In the genomic region with DNA sequence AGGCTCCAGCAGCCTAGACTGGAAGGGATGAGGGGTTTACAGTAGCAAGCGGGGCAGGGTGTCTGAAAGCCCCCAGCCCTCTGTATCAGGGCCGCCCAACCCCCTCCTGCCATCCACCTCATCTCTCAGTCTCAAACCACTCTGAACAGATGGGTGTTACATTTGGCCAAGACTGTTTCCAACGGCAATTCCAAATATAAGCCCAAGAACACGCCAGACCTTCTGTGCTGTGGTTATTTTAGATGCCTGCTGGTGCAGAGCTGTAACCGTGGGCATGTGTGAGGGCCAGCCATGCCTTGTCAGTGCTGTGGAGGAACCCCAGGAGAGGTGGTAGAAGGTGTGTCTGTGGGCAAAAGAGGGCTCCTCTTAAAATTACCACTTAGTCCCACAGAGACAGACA, we compare ENCODE assay signal across 11 mouse cellular contexts.
A peak's percentile ranks its signal among the peaks of the same experiment; 100 is the strongest.
DNase-seq lines count a peak whose midpoint lies in the region; ATAC-seq and TF ChIP-seq lines count a peak whose summit lies in the region.
"Had no signal": no experiment of that assay in that cellular context is flagged by ENCODE, and none has a peak within 500 bp of the region (broad histone marks: within the 10 kb centered on the region; RNA-seq: fewer than 3 reads in every experiment).

No protein-coding gene starts in this region.

- 85% methylated on average over 5 of the region's 5 CpGs for WGBS in limb, embryonic 12.5 days
- WGBS in limb, embryonic 10.5 days: 94% methylated on average over 5 of the region's 5 CpGs
- 84% methylated on average over 5 of the region's 5 CpGs for WGBS in forebrain, embryonic 13.5 days
- WGBS in stomach, postnatal 0 days: 83% methylated on average over 5 of the region's 5 CpGs

- ATAC-seq in limb, embryonic 12.5 days (ENCODE audit: insufficient number of reproducible peaks, insufficient read depth, low FRiP score, low TSS enrichment, low read depth): no peak
- ATAC-seq in forebrain, embryonic 13.5 days: peak; percentile 83
- no peak for ATAC-seq in inflammation-experienced regulatory T-cells, adult 6 months
- no peak for ATAC-seq in stomach, postnatal 0 days (ENCODE audit: low FRiP score, low TSS enrichment)

- DNase-seq in limb, embryonic 10.5 days (ENCODE audit: low spot score): no peak
- peak; percentile 43 to 54 for DNase-seq in layer of hippocampus, postnatal 10 days (ENCODE audit: low spot score in 2 of 2)
- DNase-seq in right cerebral cortex, postnatal 25 days: peak; percentile 77
- DNase-seq in kidney, adult 18-20 months: no peak
- no peak for DNase-seq in stomach, postnatal 0 days (ENCODE audit: low spot score)

- TF ChIP-seq EP300 in stomach, postnatal 0 days (optimal IDR thresholded peaks at IDR 0.05): no peak

- H3K4me3 ChIP-seq in limb, embryonic 12.5 days (replicated peaks): no peak overlapping the region
- no peak overlapping the region for H3K4me3 ChIP-seq in limb, embryonic 10.5 days
- H3K4me3 ChIP-seq in forebrain, embryonic 13.5 days: no peak overlapping the region
- H3K4me3 ChIP-seq in stomach, postnatal 0 days (ENCODE audit: low read depth, low read length): no peak overlapping the region
- H3K4me3 ChIP-seq: heart, embryonic 10.5 days; limb, embryonic 13.5 days; midbrain, embryonic 12.5 days had no signal

- peaks cover 12% of the 10 kb centered on the region; the same call in 1 of the 2 replicates for H3K36me3 ChIP-seq in limb, embryonic 12.5 days
- H3K36me3 ChIP-seq in limb, embryonic 10.5 days: 0 out of 2 replicates have a peak, but pooled peaks cover 3% of the 10 kb centered on the region
- H3K36me3 ChIP-seq in forebrain, embryonic 13.5 days (ENCODE audit: poor library complexity, severe bottlenecking): peaks cover 4% of the 10 kb centered on the region; the same call in 1 of the 2 replicates
- H3K36me3 ChIP-seq in stomach, postnatal 0 days (ENCODE audit: control insufficient read depth, insufficient read depth, low read length): no peaks in the 10 kb centered on the region; the same call in 1 of the 2 replicates
- H3K36me3 ChIP-seq: heart, embryonic 10.5 days had no signal

- no peaks in the 10 kb centered on the region; the same call in 1 of the 2 replicates for H3K27me3 ChIP-seq in limb, embryonic 12.5 days
- no peaks in the 10 kb centered on the region for H3K27me3 ChIP-seq in limb, embryonic 10.5 days (ENCODE audit: low read depth, poor library complexity, severe bottlenecking)
- H3K27me3 ChIP-seq in forebrain, embryonic 13.5 days: no peaks in the 10 kb centered on the region
- no peaks in the 10 kb centered on the region for H3K27me3 ChIP-seq in stomach, postnatal 0 days (ENCODE audit: control insufficient read depth, insufficient read depth, low read length)
- H3K27me3 ChIP-seq: limb, embryonic 13.5 days; midbrain, embryonic 12.5 days had no signal

- peak overlapping the region; percentile 12; the same call in 1 of the 2 replicates for H3K27ac ChIP-seq in limb, embryonic 12.5 days
- no peak overlapping the region for H3K27ac ChIP-seq in limb, embryonic 10.5 days
- peak overlapping the region; percentile 81 for H3K27ac ChIP-seq in forebrain, embryonic 13.5 days
- H3K27ac ChIP-seq in stomach, postnatal 0 days (replicated peaks): no peak overlapping the region
- H3K27ac ChIP-seq: heart, embryonic 10.5 days; limb, embryonic 13.5 days; midbrain, embryonic 12.5 days had no signal

- H3K4me1 ChIP-seq in limb, embryonic 12.5 days (replicated peaks): peaks cover 18% of the 10 kb centered on the region
- H3K4me1 ChIP-seq in limb, embryonic 10.5 days: peaks cover 18% of the 10 kb centered on the region
- peaks cover 29% of the 10 kb centered on the region for H3K4me1 ChIP-seq in forebrain, embryonic 13.5 days
- H3K4me1 ChIP-seq in stomach, postnatal 0 days (replicated peaks; ENCODE audit: control insufficient read depth, insufficient read depth): no peaks in the 10 kb centered on the region

- no peak overlapping the region for H3K9ac ChIP-seq in limb, embryonic 12.5 days (replicated peaks)
- no peak overlapping the region for H3K9ac ChIP-seq in forebrain, embryonic 13.5 days
- H3K9ac ChIP-seq in stomach, postnatal 0 days (ENCODE audit: low read length): no peak overlapping the region
- H3K9ac ChIP-seq: limb, embryonic 13.5 days; midbrain, embryonic 12.5 days had no signal

- H3K4me2 ChIP-seq in limb, embryonic 12.5 days: no peak overlapping the region
- H3K4me2 ChIP-seq in forebrain, embryonic 13.5 days: no peak overlapping the region
- no peak overlapping the region for H3K4me2 ChIP-seq in stomach, postnatal 0 days (replicated peaks; ENCODE audit: low read depth)
- H3K4me2 ChIP-seq: limb, embryonic 13.5 days; midbrain, embryonic 12.5 days had no signal

- TF ChIP-seq CTCF in stomach, postnatal 0 days (IDR thresholded peaks at IDR 0.05; ENCODE audit: low read depth): no peak

- no peaks in the 10 kb centered on the region for H3K9me3 ChIP-seq in limb, embryonic 12.5 days
- no peaks in the 10 kb centered on the region for H3K9me3 ChIP-seq in limb, embryonic 10.5 days (replicated peaks)
- no peaks in the 10 kb centered on the region for H3K9me3 ChIP-seq in forebrain, embryonic 13.5 days (replicated peaks)
- H3K9me3 ChIP-seq in stomach, postnatal 0 days (ENCODE audit: control insufficient read depth, low read length): no peaks in the 10 kb centered on the region
- H3K9me3 ChIP-seq: heart, embryonic 10.5 days; limb, embryonic 13.5 days; midbrain, embryonic 12.5 days had no signal

Comparison
In these comparisons a context has a peak if more than half of its experiments do, and no peak if none do; other contexts are left out.
1. H3K27ac ChIP-seq: peak in limb, embryonic 12.5 days (single experiment) and forebrain, embryonic 13.5 days (single experiment); none in limb, embryonic 10.5 days (single experiment) and stomach, postnatal 0 days (single experiment).
2. DNase-seq: peak in layer of hippocampus, postnatal 10 days (2 of 2) and right cerebral cortex, postnatal 25 days (single experiment); none in limb, embryonic 10.5 days (single experiment), kidney, adult 18-20 months (single experiment) and stomach, postnatal 0 days (single experiment).